Mouse (Mus musculus): ENCODE measurements around the gene Acadm.

Acadm gene

GRCm38 (mm10) chr3:153940021-153940420 is 4.4 kb downstream of the Acadm start:
- no peak for DNase-seq

- DNase-seq: peak; percentile 58 to 64
Measured at GRCm38 (mm10) chr3:153937116-153937810, 7.2 kb downstream of the Acadm start.

- DNase-seq: no peak
Measured at GRCm38 (mm10) chr3:153935878-153936277, 8.6 kb downstream of the Acadm start.

- no peak for DNase-seq
Measured at GRCm38 (mm10) chr3:153932461-153932860, 12.0 kb downstream of the Acadm start.

GRCm38 (mm10) chr3:153929526-153929925 is 14.9 kb downstream of the Acadm start:
- DNase-seq: no peak

GRCm38 (mm10) chr3:153926333-153926732 is 18.1 kb downstream of the Acadm start:
- no peak for DNase-seq

GRCm38 (mm10) chr3:153921147-153921910 is 23.1 kb downstream of the Acadm start:
- DNase-seq: no peak

- no peak for DNase-seq
Measured at GRCm38 (mm10) chr3:153917200-153917599, 27.2 kb downstream of the Acadm start.

GRCm38 (mm10) chr3:153913510-153914243 is 30.8 kb downstream of the Acadm start:
- no peak for DNase-seq

- DNase-seq: peak; percentile 93 to 95
Measured at GRCm38 (mm10) chr3:153912546-153913509, 31.6 kb downstream of the Acadm start, which contains the start of gene Rabggtb. TSS of gene Rabggtb (minus strand) at chr3:153913009.

GRCm38 (mm10) chr3:153911882-153912440 is 32.5 kb downstream of the Acadm start:
- DNase-seq: no peak

- DNase-seq: peak; percentile 23 to 31
Measured at GRCm38 (mm10) chr3:153911197-153911881, 33.1 kb downstream of the Acadm start.

- no peak for DNase-seq
Measured at GRCm38 (mm10) chr3:153910489-153910888, 33.9 kb downstream of the Acadm start.

- DNase-seq: no peak
Measured at GRCm38 (mm10) chr3:153908919-153909318, 35.5 kb downstream of the Acadm start.

- DNase-seq: no peak
Measured at GRCm38 (mm10) chr3:153906136-153906871, 38.1 kb downstream of the Acadm start, which contains the start of gene Msh4. TSS of gene Msh4 (minus strand) at chr3:153906138.

GRCm38 (mm10) chr3:153905251-153906135 is 38.9 kb downstream of the Acadm start:
- no peak for DNase-seq

GRCm38 (mm10) chr3:153904586-153904985 is 39.8 kb downstream of the Acadm start:
- peak; percentile 62 to 76 for DNase-seq

- no peak for DNase-seq
Measured at GRCm38 (mm10) chr3:153902595-153902994, 41.8 kb downstream of the Acadm start.

GRCm38 (mm10) chr3:153901904-153902303 is 42.5 kb downstream of the Acadm start:
- no peak for DNase-seq
